Mouse (Mus musculus): ENCODE data around the gene Ltb4r2.

DNA sequence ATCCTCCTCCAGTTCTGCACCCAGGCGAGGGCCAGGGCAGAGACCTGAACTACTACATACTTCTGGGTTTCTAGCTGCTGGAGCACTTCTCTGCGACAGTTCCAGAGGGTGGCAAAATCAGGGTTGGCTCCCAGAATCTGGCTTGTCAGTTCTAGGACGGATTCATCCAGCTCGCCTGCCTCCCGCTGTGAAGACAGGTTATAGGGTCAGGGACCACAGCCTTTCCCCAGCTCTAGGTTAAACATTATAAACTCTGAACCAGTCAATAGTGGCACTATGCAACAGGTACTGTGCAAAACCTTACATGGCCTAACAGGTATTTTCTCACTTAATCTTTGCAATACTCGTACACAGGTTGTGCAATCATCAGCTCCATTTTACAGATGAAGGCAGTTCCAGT, 40.2 kb upstream of the Ltb4r2 start:
- TF ChIP-seq CTCF (conservative IDR thresholded peaks at IDR 0.05; ENCODE audit: low read length) (no peak), NANOG (IDR thresholded peaks at IDR 0.05; ENCODE audit: borderline replicate concordance, low read length) (no peak), POU5F1 (IDR thresholded peaks at IDR 0.05; ENCODE audit: borderline replicate concordance, low read length) (no peak)
